Mouse (Mus musculus) kidney, embryonic 14.5 days (tissue): ENCODE results near the gene Cacng8. TPM values are rescaled to one million over a fixed set of nuclear protein-coding genes. Genes with fewer than 3 reads are reported as not detected.

ENCODE experiments used
- ATAC-seq: fragments of 200-750 bp; cut with Nextera tagmentation; 2 replicates; pipeline ENCODE4 v1.8.0; 2017; ENCODE audit warnings: moderate number of reproducible peaks, mild to moderate bottlenecking, moderate TSS enrichment, moderate library complexity; ENCODE audit not compliant: low FRiP score, low TSS enrichment
- H3K27ac ChIP-seq: fragments of 300-500 bp; sonication (generic); 2 replicates; pipeline ENCODE4 v1.5.1; 2014; ENCODE audit warnings: low read depth, mild to moderate bottlenecking, low read length, moderate library complexity, mixed read lengths
- H3K27me3 ChIP-seq: fragments of 300-500 bp; sonication (generic); 2 replicates; pipeline ENCODE4 v1.6.1; 2014; ENCODE audit warnings: mild to moderate bottlenecking, low read length; ENCODE audit not compliant: control insufficient read depth, insufficient read depth
- H3K36me3 ChIP-seq: fragments of 300-500 bp; sonication (generic); 2 replicates; pipeline ENCODE4 v1.6.1; 2014; ENCODE audit warnings: low read length, mixed read lengths; ENCODE audit not compliant: control insufficient read depth, insufficient read depth
- H3K4me1 ChIP-seq: fragments of 300-500 bp; sonication (generic); 2 replicates; pipeline ENCODE4 v1.6.1; 2014; ENCODE audit warnings: low read length, mixed read lengths; ENCODE audit not compliant: control insufficient read depth, insufficient read depth
- H3K4me2 ChIP-seq: fragments of 300-500 bp; sonication (generic); replicated peaks from 2 replicates; pipeline ENCODE4 v1.6.1; 2014; ENCODE audit warnings: low read depth, mild to moderate bottlenecking, low read length
- H3K4me3 ChIP-seq: fragments of 300-500 bp; sonication (generic); 2 replicates; pipeline ENCODE4 v1.5.1; 2014; ENCODE audit warnings: mild to moderate bottlenecking, low read length
- H3K9ac ChIP-seq: fragments of 300-500 bp; sonication (generic); 2 replicates; pipeline ENCODE4 v1.6.1; 2014; ENCODE audit warnings: low read depth, mild to moderate bottlenecking, low read length, moderate library complexity
- H3K9me3 ChIP-seq: fragments of 300-500 bp; sonication (generic); 2 replicates; pipeline ENCODE4 v1.6.1; 2016; ENCODE audit warnings: low read length; ENCODE audit not compliant: control insufficient read depth
- WGBS: fragments of 180-500 bp; shearing (Covaris S2); extraction: QIAGEN DNeasy Blood & Tissue Kit; methylation state at CpG from one replicate; pipeline ENCODE4 v1.1.7; 2014; 5-methylcytosine and 5-hydroxymethylcytosine counted together
- polyA plus RNA-seq: library from polyadenylated mRNA; unstranded; fragments of >200 nt; fragmentation: Nextera tagmentation; extraction: Ambion mirVana; gene quantifications from 2 replicates; pipeline ENCODE4 v1.2.1, GENCODE M21; 2014

The Cacng8 gene
- polyA plus RNA-seq, result 1.8 and 2.7 TPM in 2 replicates

DNA sequence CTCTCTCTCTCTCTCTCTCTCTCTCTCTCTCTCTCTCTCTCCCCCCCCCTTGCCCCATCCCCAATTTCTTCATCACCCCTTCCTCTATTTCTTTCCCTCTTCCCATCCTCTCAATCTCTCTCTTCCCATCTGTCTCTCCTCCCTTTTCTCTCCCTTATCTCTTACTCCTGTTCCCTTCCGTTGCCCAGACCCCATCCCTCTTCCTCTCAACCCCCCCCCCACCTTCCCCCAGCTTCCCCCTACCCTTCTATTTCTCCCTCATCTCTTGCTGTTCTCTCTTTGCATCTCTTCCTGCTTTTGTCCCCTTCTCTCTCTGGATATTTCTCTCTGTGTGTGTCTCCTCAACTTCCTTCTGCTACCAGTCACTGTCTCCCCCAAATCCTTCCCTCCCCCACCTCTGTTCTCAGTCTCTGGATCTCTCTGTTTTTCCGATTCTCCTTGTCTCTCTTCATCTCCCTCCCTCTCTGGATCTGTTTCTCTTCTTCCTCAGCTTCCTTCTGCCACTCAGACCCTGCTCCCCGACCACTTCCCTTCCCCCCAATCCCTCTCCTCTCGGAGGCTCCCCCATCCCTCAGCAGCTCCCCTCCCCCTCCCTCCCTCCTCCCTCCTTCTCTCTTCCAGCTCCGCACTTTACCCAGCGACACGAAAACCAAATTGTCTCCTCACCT, at the start of gene Cacng8:
Gene Cacng8, plus strand, starts transcription at position 271 of the 668 bp plus-strand sequence.
- no peak for ATAC-seq
- H3K4me3 ChIP-seq, result peak within 1 kb of the TSS; percentile 26
- H3K9ac ChIP-seq, result no peak within 1 kb of the TSS
- no peak within 1 kb of the TSS for H3K27ac ChIP-seq
- no peaks in the 10 kb centered on the region for H3K27me3 ChIP-seq
- H3K9me3 ChIP-seq, result no peaks in the 10 kb centered on the region; the same call in 1 of the 2 replicates
- 3% methylated on average over 7 of the region's 7 CpGs for WGBS
- H3K4me2 ChIP-seq, result peak within 1 kb of the TSS; percentile 37
- H3K36me3 ChIP-seq, result no peaks in the 10 kb centered on the region
- 0 out of 2 replicates have a peak, but pooled peaks cover 5% of the 10 kb centered on the region for H3K4me1 ChIP-seq

DNA sequence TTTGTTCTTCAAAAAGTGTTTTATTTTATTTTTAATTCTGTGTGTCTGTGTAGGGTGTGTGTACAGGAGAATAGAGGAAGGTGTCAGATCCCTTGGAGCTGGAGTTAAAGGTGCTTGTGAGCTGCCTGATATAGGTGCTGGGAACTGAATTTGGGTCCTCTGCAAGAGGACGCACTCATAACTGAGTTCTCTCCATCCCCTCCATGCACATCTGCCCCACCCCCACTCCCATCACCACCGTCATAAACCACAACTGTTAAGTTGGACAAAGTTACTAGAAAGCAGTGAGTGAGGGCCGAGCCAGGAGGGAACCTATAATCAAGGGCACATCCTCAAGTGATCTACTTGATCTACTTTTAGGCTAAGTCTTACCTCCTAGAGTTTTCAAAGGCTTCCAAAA, 46.6 kb upstream of the Cacng8 start:
- ATAC-seq, result no peak
- Histone ChIP-seq H3K27me3 (no peaks in the 10 kb centered on the region), H3K4me1 (no peaks in the 10 kb centered on the region), H3K4me2 (no peak overlapping the region), H3K9me3 (no peaks in the 10 kb centered on the region), H3K27ac (no peak overlapping the region), H3K9ac (no peak overlapping the region), H3K36me3 (peaks cover 11% of the 10 kb centered on the region), H3K4me3 (no peak overlapping the region)
- WGBS, result 86% methylated on average over 3 of the region's 3 CpGs

DNA sequence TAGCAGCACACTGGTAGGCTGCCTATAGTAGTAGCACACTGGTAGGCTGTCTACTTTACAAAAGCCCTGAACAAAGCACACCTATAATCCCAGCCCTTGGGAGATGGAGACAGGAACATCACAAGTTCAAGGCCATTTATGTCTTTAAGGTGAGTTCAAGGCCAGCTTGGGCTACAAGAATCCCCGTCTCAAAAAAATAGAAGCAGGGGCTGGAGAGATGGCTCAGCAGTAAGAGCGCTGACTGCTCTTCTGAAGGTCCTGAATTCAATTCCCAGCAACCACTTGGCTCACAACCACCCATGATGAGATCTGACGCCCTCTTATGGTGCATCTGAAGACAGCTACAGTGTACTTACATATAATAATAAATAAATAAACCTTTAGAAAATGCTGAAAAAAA, 45.2 kb upstream of the Cacng8 start:
- H3K27me3 ChIP-seq, result no peaks in the 10 kb centered on the region
- 92% methylated on average over 3 of the region's 3 CpGs for WGBS
- H3K27ac ChIP-seq, result no peak overlapping the region
- peaks cover 11% of the 10 kb centered on the region for H3K36me3 ChIP-seq
- no peak overlapping the region for H3K9ac ChIP-seq
- ATAC-seq, result no peak
- no peak overlapping the region for H3K4me3 ChIP-seq
- no peaks in the 10 kb centered on the region for H3K9me3 ChIP-seq
- no peak overlapping the region for H3K4me2 ChIP-seq
- no peaks in the 10 kb centered on the region for H3K4me1 ChIP-seq

DNA sequence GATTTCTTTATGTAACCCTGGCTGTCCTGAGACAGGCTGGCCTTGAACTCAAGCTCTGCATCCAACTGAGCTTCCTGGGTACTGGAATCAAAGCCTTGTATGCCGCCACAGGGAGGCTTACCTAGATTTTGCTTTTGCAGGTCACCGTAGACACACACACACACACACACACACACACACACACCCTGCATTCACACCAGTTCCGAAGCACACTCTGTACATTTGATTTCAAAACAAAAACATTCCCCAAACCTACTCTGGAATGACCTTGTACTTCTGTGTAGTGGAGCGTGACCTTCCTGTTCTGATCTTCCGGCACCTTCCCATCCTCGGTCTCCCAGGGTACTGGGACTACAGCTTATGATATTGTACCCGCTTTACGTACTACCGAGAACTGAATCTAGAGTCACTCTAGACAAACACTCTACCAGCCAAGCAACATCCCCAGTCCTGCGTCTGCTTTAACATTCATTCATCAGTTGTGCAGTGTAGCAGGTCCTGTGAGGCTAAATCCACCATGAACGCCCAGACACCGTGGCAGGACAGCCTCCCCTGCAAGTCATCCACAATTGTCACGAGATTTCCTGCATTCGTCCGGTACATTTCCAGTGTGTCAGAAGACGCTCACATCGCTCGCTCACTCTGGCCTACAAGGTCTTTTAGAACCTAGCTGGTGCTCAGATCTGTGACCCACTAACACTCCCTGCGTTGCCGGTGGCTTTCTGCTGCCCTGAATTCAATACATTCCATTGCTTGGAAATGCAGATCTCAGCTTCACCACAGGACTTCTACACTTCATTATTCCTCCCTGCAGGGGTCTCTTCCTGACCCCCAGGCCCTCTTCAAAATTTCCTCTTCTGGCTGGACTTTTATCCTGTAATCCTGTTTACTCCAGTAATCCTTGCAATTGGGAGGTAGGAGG, 42.9 kb upstream of the Cacng8 start:
- Histone ChIP-seq H3K9me3 (no peaks in the 10 kb centered on the region), H3K4me3 (no peak overlapping the region), H3K27me3 (no peaks in the 10 kb centered on the region), H3K9ac (no peak overlapping the region), H3K4me1 (no peaks in the 10 kb centered on the region), H3K27ac (no peak overlapping the region), H3K4me2 (no peak overlapping the region), H3K36me3 (peaks cover 5% of the 10 kb centered on the region)
- ATAC-seq, result no peak
- WGBS, result 66% methylated on average over 20 of the region's 20 CpGs

DNA sequence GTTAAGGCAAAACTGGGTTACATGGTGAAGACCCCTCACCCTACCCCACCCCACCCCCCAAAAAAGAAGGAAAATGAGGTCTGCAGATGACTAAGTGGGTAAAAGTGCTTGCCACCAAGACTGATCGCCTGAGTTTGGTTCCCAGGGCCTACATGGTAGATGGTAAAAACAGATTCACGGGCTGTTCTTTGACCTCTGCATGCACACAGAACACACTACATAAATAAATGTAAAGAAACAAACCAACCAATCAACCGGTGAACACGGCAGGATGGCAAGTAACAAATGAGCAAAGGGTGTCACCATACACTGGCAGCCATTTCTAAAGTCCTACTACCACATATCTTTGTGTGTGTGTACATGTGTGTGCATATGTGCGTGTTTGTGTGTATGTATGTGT, 42.2 kb upstream of the Cacng8 start:
- H3K4me1 ChIP-seq, result no peaks in the 10 kb centered on the region
- no peak overlapping the region for H3K27ac ChIP-seq
- H3K4me3 ChIP-seq, result no peak overlapping the region
- no peak overlapping the region for H3K9ac ChIP-seq
- H3K27me3 ChIP-seq, result no peaks in the 10 kb centered on the region
- peaks cover 5% of the 10 kb centered on the region for H3K36me3 ChIP-seq
- H3K9me3 ChIP-seq, result no peaks in the 10 kb centered on the region
- 77% methylated on average over 5 of the region's 5 CpGs for WGBS
- ATAC-seq, result no peak
- H3K4me2 ChIP-seq, result no peak overlapping the region

DNA sequence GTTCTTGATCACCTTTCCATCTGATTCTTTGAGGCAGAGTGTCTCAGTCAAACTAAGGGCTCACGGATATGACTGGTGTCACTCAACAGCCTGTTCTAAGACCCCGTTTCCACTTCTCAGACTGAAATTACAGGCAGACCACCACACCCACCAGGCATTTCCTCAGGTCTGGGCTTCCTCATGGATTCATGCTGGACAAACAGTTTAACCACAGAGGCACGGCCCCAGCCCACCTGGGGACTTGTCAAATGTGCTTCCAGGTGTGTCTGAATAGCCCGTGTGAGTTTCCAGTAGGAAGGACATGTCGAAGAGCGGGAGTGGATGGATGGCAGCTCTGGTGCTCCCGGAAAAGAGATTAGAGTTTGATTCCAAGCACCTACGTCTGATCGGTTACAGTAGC, 40.7 kb upstream of the Cacng8 start:
- H3K36me3 ChIP-seq, result peaks cover 5% of the 10 kb centered on the region
- H3K9ac ChIP-seq, result no peak overlapping the region

DNA sequence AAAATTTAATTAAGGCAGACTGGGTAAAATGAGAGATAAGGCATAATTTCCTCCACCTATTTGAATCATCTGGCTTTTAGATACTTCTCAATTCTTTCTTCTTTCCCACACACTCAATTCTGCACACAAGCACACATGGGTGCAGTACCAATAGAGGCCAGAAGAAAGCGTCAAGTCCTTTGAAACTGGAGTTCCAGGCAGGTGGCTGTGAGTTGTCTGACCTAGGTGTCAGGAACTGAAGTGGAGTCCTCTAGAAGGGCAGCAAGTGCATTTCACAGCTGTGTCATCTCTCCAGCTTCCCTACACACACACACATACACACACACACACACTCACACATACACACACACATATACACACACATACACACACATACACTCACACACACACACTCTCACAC, 38.9 kb upstream of the Cacng8 start:
- H3K27ac ChIP-seq, result no peak overlapping the region
- H3K4me1 ChIP-seq, result no peaks in the 10 kb centered on the region
- peaks cover 5% of the 10 kb centered on the region; the same call in 1 of the 2 replicates for H3K36me3 ChIP-seq
- no peaks in the 10 kb centered on the region for H3K9me3 ChIP-seq
- H3K27me3 ChIP-seq, result no peaks in the 10 kb centered on the region
- H3K4me3 ChIP-seq, result no peak overlapping the region
- no peak overlapping the region for H3K4me2 ChIP-seq
- no peak overlapping the region for H3K9ac ChIP-seq
- 86% methylated on average over 1 of the region's 1 CpGs for WGBS
- no peak for ATAC-seq

More for the DNA sequence above, 40.7 kb upstream of the Cacng8 start:
- no peak for ATAC-seq
- Histone ChIP-seq H3K4me3 (no peak overlapping the region), H3K27ac (no peak overlapping the region), H3K27me3 (no peaks in the 10 kb centered on the region), H3K4me2 (no peak overlapping the region), H3K9me3 (no peaks in the 10 kb centered on the region), H3K4me1 (no peaks in the 10 kb centered on the region)
- WGBS, result 91% methylated on average over 9 of the region's 9 CpGs

DNA sequence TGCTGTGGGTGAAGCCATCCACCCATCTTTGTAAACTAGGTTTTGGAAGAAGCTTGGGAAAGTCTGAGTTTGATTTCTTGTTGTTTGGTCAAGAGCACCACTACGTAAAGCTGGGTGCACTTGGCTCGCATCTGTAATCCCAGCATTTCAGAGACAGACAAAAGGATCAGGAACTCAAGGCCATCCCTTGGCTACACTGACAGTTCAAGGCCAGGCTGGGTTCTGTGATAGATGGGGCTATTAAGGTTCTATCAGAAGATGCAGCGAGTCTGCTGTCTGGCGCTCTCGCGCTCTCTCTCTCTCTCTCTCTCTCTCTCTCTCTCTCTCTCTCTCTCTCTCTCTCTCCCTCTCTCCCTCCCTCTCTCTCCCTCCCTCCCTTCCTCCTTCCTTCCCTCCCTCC, 35.6 kb upstream of the Cacng8 start:
- Histone ChIP-seq H3K4me1 (no peaks in the 10 kb centered on the region), H3K9me3 (no peaks in the 10 kb centered on the region), H3K27ac (no peak overlapping the region), H3K36me3 (no peaks in the 10 kb centered on the region), H3K9ac (no peak overlapping the region), H3K4me2 (no peak overlapping the region), H3K27me3 (no peaks in the 10 kb centered on the region), H3K4me3 (no peak overlapping the region)
- ATAC-seq, result no peak
- WGBS, result 89% methylated on average over 6 of the region's 6 CpGs

DNA sequence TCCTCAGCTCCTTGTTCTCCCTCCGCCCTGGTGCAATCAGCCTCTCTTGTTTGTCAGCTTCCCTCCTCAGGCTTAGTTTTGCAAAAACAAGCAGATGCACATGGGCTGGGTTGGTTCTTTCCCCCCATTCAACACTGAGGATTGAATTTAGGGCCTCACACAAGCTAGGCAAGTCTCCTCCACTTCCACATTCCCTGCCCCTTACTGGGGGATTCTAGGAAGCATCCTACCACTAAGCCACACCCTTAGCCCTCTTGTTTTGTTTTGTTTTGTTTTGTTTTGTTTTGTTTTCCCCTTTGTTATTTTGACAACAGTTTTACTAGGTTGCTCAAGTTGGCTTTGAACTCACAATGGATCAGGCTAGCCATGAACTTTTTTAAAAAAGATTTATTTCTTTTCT, 29.8 kb upstream of the Cacng8 start:
- WGBS, result 96% methylated on average over 1 of the region's 1 CpGs
- H3K4me1 ChIP-seq, result no peaks in the 10 kb centered on the region
- no peak for ATAC-seq
- H3K27me3 ChIP-seq, result no peaks in the 10 kb centered on the region
- no peak overlapping the region for H3K9ac ChIP-seq
- no peak overlapping the region for H3K4me2 ChIP-seq
- H3K4me3 ChIP-seq, result no peak overlapping the region
- H3K27ac ChIP-seq, result no peak overlapping the region
- no peaks in the 10 kb centered on the region for H3K9me3 ChIP-seq
- no peaks in the 10 kb centered on the region for H3K36me3 ChIP-seq
